Mouse (Mus musculus) hindbrain, postnatal 0 days (tissue): ENCODE data around the gene Adgrg3. TPM values are rescaled to one million over a fixed set of nuclear protein-coding genes. Genes with fewer than 3 reads are reported as not detected.

ENCODE experiments used
- ATAC-seq: fragments of 200-750 bp; cut with Nextera tagmentation; 2 replicates; pipeline ENCODE4 v1.8.0; 2017; ENCODE audit warnings: mild to moderate bottlenecking, moderate TSS enrichment, moderate library complexity
- DNase-seq: peaks from one replicate; pipeline ENCODE4 v3.0.0-alpha.2; 2015; ENCODE audit warnings: low spot score
- H3K27ac ChIP-seq: fragments of 300-500 bp; sonication (generic); 2 replicates; pipeline ENCODE4 v1.5.1; 2014; ENCODE audit warnings: mild to moderate bottlenecking
- H3K27me3 ChIP-seq: fragments of 300-500 bp; sonication (generic); 2 replicates; pipeline ENCODE4 v1.6.1; 2014; ENCODE audit warnings: low read length, mixed read lengths; ENCODE audit not compliant: insufficient read depth
- H3K36me3 ChIP-seq: fragments of 300-500 bp; sonication (generic); 2 replicates; pipeline ENCODE4 v1.6.1; 2014; ENCODE audit warnings: low read length, mixed read lengths; ENCODE audit not compliant: insufficient read depth
- H3K4me1 ChIP-seq: fragments of 300-500 bp; sonication (generic); 2 replicates; pipeline ENCODE4 v1.6.1; 2014; ENCODE audit warnings: antibody characterized with exemption, low read length, mixed read lengths; ENCODE audit not compliant: insufficient read depth
- H3K4me2 ChIP-seq: fragments of 300-500 bp; sonication (generic); 2 replicates; pipeline ENCODE4 v1.6.1; 2014; ENCODE audit warnings: low read depth, mild to moderate bottlenecking, low read length, moderate library complexity, mixed read lengths
- H3K4me3 ChIP-seq: fragments of 300-500 bp; sonication (generic); 2 replicates; pipeline ENCODE4 v1.5.1; 2014; ENCODE audit warnings: low read length
- H3K9ac ChIP-seq: fragments of 300-500 bp; sonication (generic); replicated peaks from 2 replicates; pipeline ENCODE4 v1.6.1; 2014; ENCODE audit warnings: mild to moderate bottlenecking, low read length, moderate library complexity, mixed read lengths
- H3K9me3 ChIP-seq: fragments of 300-500 bp; sonication (generic); 2 replicates; pipeline ENCODE4 v1.6.1; 2016; ENCODE audit warnings: low read length, mixed read lengths
- CTCF ChIP-seq: IDR thresholded peaks from 2 replicates; pipeline ENCODE4 v1.5.1; 2016; ENCODE audit warnings: antibody characterized with exemption, control low read depth, low read depth
- WGBS: fragments of 180-500 bp; shearing (Covaris S2); extraction: QIAGEN DNeasy Blood & Tissue Kit; methylation state at CpG from one replicate; pipeline ENCODE4 v1.1.7; 2014; 5-methylcytosine and 5-hydroxymethylcytosine counted together
- polyA plus RNA-seq: library from polyadenylated mRNA; unstranded; fragments of >200 nt; fragmentation: Nextera tagmentation; extraction: Ambion mirVana; gene quantifications from 2 replicates; pipeline ENCODE4 v1.2.1, GENCODE M21; 2015
- total RNA-seq: library from RNA; depleted of rRNA; stranded (reverse); fragments of >200 nt; gene quantifications from 2 replicates; pipeline ENCODE4 v1.2.3, GENCODE M21; 2014

Adgrg3 gene
- total and polyA plus RNA-seq, 2 experiments from 2014 or later: 0.54 to 1.3 TPM

DNA sequence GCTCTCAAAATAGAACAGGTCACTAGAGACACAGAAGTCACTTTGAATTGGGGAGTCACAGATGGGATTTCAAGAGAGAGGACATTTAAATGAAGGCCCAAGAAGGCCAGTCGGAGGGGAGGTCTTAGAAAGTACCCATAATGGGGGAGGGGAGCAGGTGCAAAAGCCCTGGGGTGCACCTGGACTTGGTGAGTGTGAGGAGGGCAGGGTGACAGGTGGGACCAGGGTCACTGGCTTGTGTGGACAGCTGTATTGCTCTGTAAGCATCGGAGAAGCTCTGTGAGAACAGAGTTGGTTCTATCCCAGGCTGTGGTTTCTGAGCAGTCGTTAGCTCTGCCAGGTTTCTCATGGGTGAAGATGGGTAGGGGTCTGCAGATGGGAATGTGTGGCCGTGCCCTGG is 25.5 kb upstream of the Adgrg3 start:
- H3K9ac ChIP-seq: 0 out of 2 replicates have a peak overlapping the region, but pooled peaks have one; percentile 14
- H3K9me3 ChIP-seq: no peaks in the 10 kb centered on the region
- 59% methylated on average over 4 of the region's 4 CpGs for WGBS
- no peak for TF ChIP-seq CTCF
- no peak overlapping the region for H3K4me3 ChIP-seq
- no peaks in the 10 kb centered on the region for H3K27me3 ChIP-seq
- ATAC-seq (no peak), DNase-seq (no peak)
- H3K4me2 ChIP-seq: no peak overlapping the region
- H3K36me3 ChIP-seq: no peaks in the 10 kb centered on the region
- H3K4me1 ChIP-seq: peaks cover 58% of the 10 kb centered on the region
- H3K27ac ChIP-seq: peak overlapping the region; percentile 95

DNA sequence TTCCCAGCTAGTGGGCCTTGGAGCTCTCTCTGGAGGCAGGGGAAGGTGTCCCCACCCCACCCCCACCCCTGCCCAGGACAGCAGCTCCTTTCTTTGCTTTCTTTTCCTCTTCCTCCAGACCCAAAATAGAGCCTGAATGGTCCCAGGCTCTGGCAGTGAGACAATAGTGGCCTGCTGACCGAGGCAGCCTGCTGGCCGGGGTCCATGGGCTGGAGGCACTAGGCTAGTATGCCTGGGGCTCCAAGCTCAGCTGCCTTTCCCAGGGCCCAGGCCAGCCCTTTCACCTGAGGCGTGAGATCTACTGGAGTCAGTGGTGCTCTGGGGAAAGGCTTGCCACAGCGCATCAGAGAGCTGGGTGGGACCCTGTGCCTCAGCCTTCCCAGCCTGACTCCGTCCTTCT is 25.0 kb upstream of the Adgrg3 start:
- ATAC-seq (peak; percentile 22), DNase-seq (peak; percentile 81)
- TF ChIP-seq CTCF: no peak
- Histone ChIP-seq H3K4me3 (no peak overlapping the region), H3K4me1 (peaks cover 61% of the 10 kb centered on the region), H3K9ac (0 out of 2 replicates have a peak overlapping the region, but pooled peaks have one; percentile 21), H3K27ac (peak overlapping the region; percentile 95), H3K36me3 (no peaks in the 10 kb centered on the region), H3K4me2 (no peak overlapping the region), H3K9me3 (no peaks in the 10 kb centered on the region), H3K27me3 (no peaks in the 10 kb centered on the region)
- 22% methylated on average over 5 of the region's 5 CpGs for WGBS

DNA sequence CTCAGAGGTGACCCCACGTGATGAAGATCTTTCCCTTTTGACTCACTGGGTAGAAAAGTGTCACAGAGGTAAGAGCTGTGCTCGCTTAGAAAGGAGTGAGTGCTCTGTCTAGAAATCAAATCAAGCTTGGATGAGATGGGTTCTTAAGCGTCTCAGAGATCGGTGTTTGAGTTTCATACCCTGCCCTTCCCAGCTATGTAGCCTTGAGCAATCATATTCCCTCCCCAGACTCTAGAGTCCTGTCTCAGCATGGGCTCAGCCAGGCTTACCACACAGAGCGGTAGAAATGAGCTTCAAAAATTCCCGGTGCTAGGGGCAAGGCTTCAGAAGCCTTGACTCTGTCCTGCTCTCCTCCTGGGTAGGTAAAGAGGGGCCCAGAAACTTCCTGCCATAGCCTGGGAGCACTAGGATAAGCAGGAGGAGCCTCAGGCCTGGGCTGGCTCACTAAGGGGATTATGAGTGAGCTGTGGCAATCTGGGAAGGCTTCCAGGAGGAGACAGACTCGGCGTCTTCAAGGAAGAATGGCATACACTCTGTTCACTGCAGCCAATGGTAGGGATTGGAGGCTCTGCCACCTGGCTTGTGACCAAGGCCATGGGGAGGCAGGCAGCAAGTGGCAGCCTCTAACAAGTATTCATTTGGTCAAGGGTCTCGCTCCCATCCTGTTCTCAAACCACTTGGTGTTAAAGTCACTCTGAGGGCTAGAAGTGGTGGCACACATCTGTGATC is 24.3 kb upstream of the Adgrg3 start:
- WGBS: 34% methylated on average over 9 of the region's 9 CpGs
- peak overlapping the region; percentile 62; the same call in 1 of the 2 replicates for H3K9ac ChIP-seq

DNA sequence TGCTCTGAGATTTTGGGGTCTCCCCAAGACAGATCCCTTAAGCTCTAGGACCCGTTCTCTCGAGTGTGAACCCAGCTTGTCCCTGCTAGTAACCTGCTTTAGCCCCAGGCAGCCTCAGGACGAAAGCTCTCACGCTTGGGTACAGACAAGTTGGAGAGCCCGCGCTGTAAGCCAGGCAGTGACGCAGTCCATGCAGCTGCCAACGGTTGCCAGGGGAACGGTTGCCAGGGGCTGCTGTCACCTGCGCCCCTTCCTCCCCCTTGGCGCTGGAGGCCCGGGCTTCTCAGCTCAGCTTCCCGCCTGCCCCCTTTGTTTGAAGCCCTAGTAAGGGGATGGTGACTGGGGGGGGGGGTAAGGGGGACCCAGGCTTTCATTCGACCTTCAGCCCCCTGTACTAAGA is 23.5 kb upstream of the Adgrg3 start:
- 2% methylated on average over 12 of the region's 14 CpGs for WGBS
- DNase-seq (peak; percentile 97), ATAC-seq (peak; percentile 88)
- H3K9me3 ChIP-seq: no peaks in the 10 kb centered on the region
- peaks cover 76% of the 10 kb centered on the region for H3K4me1 ChIP-seq
- peak overlapping the region; percentile 39 for H3K4me3 ChIP-seq
- no peaks in the 10 kb centered on the region for H3K36me3 ChIP-seq
- H3K4me2 ChIP-seq: peak overlapping the region; percentile 68
- H3K27ac ChIP-seq: peak overlapping the region; percentile 95
- H3K9ac ChIP-seq: peak overlapping the region; percentile 62; the same call in 1 of the 2 replicates
- TF ChIP-seq CTCF: no peak
- H3K27me3 ChIP-seq: no peaks in the 10 kb centered on the region

More for the DNA sequence above, 24.3 kb upstream of the Adgrg3 start:
- no peak for TF ChIP-seq CTCF
- DNase-seq (peak; percentile 73), ATAC-seq (no peak)
- Histone ChIP-seq H3K4me1 (peaks cover 67% of the 10 kb centered on the region), H3K9me3 (no peaks in the 10 kb centered on the region), H3K4me3 (no peak overlapping the region), H3K4me2 (peak overlapping the region; percentile 68), H3K27me3 (no peaks in the 10 kb centered on the region), H3K27ac (peak overlapping the region; percentile 95), H3K36me3 (no peaks in the 10 kb centered on the region)

DNA sequence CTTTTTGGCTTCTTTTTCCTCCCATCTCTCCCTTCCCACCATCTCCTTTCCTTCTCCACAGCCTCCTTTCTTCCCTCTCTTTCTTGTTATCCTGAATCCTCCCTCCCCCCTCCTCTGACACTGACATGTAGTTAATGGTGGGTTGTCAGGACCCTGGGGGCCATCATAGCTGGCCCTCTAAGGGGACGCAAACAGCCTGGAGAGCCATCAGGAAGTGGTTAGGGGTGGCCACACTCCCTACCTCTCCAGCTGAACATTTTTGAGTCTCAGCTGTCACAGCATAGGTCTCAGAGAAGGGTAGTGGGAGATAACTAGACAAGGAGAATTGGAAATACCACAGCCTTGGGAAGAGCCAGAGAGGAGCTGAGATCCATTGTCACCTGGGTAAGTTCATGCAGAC is 23.0 kb upstream of the Adgrg3 start:
- no peak for TF ChIP-seq CTCF
- Histone ChIP-seq H3K36me3 (no peaks in the 10 kb centered on the region), H3K9me3 (no peaks in the 10 kb centered on the region), H3K9ac (peak overlapping the region; percentile 62), H3K27me3 (no peaks in the 10 kb centered on the region), H3K27ac (peak overlapping the region; percentile 95), H3K4me1 (peaks cover 81% of the 10 kb centered on the region), H3K4me3 (peak overlapping the region; percentile 39), H3K4me2 (peak overlapping the region; percentile 68)
- ATAC-seq: no peak
- WGBS: 4% methylated on average over 1 of the region's 1 CpGs
- no peak for DNase-seq

DNA sequence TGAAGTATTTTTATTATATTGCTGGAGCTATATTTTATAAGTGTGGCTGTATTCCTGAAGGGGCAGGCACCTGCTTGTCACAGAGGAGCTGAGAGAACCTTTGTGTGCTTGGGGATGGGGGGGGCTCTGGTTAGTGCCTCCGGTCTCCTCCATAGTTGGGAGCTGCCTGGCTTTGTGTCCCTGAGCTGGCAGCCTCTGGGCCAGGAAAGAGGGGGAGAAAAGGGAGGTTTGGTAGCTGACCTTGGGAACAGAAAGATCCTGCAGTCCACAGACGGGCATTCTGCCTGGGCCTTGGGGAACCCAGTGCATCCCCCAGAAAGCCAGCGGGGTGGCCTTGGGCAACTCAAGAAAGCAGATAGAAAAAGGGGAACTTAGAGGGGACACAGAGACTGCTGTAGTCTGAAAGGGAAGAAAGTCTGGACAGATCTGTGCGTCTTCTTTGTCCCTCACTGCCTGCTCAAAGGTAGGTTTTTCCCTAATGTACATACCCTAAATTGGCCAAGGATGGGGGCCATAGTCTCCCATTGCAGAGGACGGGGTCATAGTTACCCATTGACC is 22.1 kb upstream of the Adgrg3 start:
- H3K4me1 ChIP-seq: peaks cover 83% of the 10 kb centered on the region
- H3K9me3 ChIP-seq: no peaks in the 10 kb centered on the region
- H3K4me3 ChIP-seq: peak overlapping the region; percentile 39
- DNase-seq (peak; percentile 64), ATAC-seq (no peak)
- H3K9ac ChIP-seq: peak overlapping the region; percentile 62
- peak overlapping the region; percentile 95 for H3K27ac ChIP-seq
- peak overlapping the region; percentile 68 for H3K4me2 ChIP-seq
- no peaks in the 10 kb centered on the region for H3K36me3 ChIP-seq
- no peak for TF ChIP-seq CTCF
- H3K27me3 ChIP-seq: no peaks in the 10 kb centered on the region
- 23% methylated on average over 5 of the region's 5 CpGs for WGBS

DNA sequence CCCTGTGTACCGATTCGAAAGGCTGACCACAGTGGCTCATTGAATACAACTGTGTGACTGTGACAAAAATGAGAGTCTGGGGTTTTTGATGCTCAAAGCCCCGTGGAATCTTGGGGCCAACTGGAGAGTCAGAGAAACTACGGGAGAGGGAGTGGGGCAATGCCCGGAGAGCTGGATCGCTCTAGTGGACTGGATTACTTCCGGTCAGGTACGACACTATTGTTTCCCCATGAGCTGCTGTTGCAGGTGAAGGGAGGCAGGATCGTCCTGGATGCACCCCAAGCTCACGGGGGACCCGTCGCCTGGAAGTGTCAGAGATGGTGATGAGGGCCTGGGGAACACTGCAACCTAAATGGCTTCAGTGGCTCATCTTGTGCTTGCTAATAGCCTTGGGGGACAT is 21.5 kb upstream of the Adgrg3 start:
- H3K27ac ChIP-seq: peak overlapping the region; percentile 95
- no peak for TF ChIP-seq CTCF
- ATAC-seq (no peak), DNase-seq (no peak)
- H3K9ac ChIP-seq: peak overlapping the region; percentile 62
- no peaks in the 10 kb centered on the region for H3K9me3 ChIP-seq
- H3K4me1 ChIP-seq: peaks cover 83% of the 10 kb centered on the region
- H3K36me3 ChIP-seq: no peaks in the 10 kb centered on the region
- peak overlapping the region; percentile 39 for H3K4me3 ChIP-seq
- H3K4me2 ChIP-seq: peak overlapping the region; percentile 68
- H3K27me3 ChIP-seq: no peaks in the 10 kb centered on the region
- 14% methylated on average over 12 of the region's 12 CpGs for WGBS
